Mouse (Mus musculus): ENCODE measurements at regions not wholly inside any gene's neighbourhood (a gene's known extent, or its start where the extent isn't known, plus 50 kb on each side); places are given as distances from the start of the nearest gene placed in this dataset.

- Histone ChIP-seq H3K27me3 (ENCODE audit: control insufficient read depth, insufficient read depth, low read length) (no peaks in the 10 kb centered on the region), H3K4me3 (replicated peaks; ENCODE audit: insufficient read depth, low read depth, low read length) (no peak overlapping the region), H3K27ac (ENCODE audit: insufficient read depth, low read length) (no peak overlapping the region), H3K4me1 (ENCODE audit: control insufficient read depth, insufficient read depth, low read length) (no peaks in the 10 kb centered on the region)
- WGBS: 89% methylated on average over 2 of the region's 2 CpGs
- no peak for TF ChIP-seq CTCF (IDR thresholded peaks at IDR 0.05; ENCODE audit: borderline replicate concordance, insufficient read depth, low read depth, low read length)
- TF ChIP-seq POLR2A (IDR thresholded peaks at IDR 0.05; ENCODE audit: borderline replicate concordance, insufficient read depth, low read length): no peak
- no peak for DNase-seq
Observed at GRCm38 (mm10) chr15:96189551-96189950, 97.8 kb upstream of the Arid2 start.

- WGBS: 73% methylated on average over 10 of the region's 10 CpGs
- TF ChIP-seq CTCF (IDR thresholded peaks at IDR 0.05; ENCODE audit: borderline replicate concordance, insufficient read depth, low read depth, low read length) (no peak), POLR2A (IDR thresholded peaks at IDR 0.05; ENCODE audit: borderline replicate concordance, insufficient read depth, low read length) (no peak)
- DNase-seq: no peak
- Histone ChIP-seq H3K27me3 (ENCODE audit: control insufficient read depth, insufficient read depth, low read length) (no peaks in the 10 kb centered on the region), H3K27ac (ENCODE audit: insufficient read depth, low read length) (no peak overlapping the region), H3K4me1 (ENCODE audit: control insufficient read depth, insufficient read depth, low read length) (no peaks in the 10 kb centered on the region), H3K4me3 (replicated peaks; ENCODE audit: insufficient read depth, low read depth, low read length) (no peak overlapping the region)
Observed at GRCm38 (mm10) chr15:96197413-96197812, 89.9 kb upstream of the Arid2 start.

GRCm38 (mm10) chr15:96197932-96198331, 89.4 kb upstream of the Arid2 start:
- TF ChIP-seq POLR2A (IDR thresholded peaks at IDR 0.05; ENCODE audit: borderline replicate concordance, insufficient read depth, low read length): no peak
- WGBS: 51% methylated on average over 5 of the region's 5 CpGs
- Histone ChIP-seq H3K27me3 (ENCODE audit: control insufficient read depth, insufficient read depth, low read length) (no peaks in the 10 kb centered on the region), H3K4me3 (replicated peaks; ENCODE audit: insufficient read depth, low read depth, low read length) (no peak overlapping the region), H3K4me1 (ENCODE audit: control insufficient read depth, insufficient read depth, low read length) (no peaks in the 10 kb centered on the region), H3K27ac (ENCODE audit: insufficient read depth, low read length) (no peak overlapping the region)
- no peak for DNase-seq

- WGBS: 46% methylated on average over 3 of the region's 3 CpGs
- H3K27me3 ChIP-seq (ENCODE audit: control insufficient read depth, insufficient read depth, low read length): no peaks in the 10 kb centered on the region
- H3K4me3 ChIP-seq (replicated peaks; ENCODE audit: insufficient read depth, low read depth, low read length): no peak overlapping the region
- H3K27ac ChIP-seq (ENCODE audit: insufficient read depth, low read length): no peak overlapping the region
- H3K4me1 ChIP-seq (ENCODE audit: control insufficient read depth, insufficient read depth, low read length): no peaks in the 10 kb centered on the region
- TF ChIP-seq CTCF (IDR thresholded peaks at IDR 0.05; ENCODE audit: borderline replicate concordance, insufficient read depth, low read depth, low read length) (no peak), POLR2A (IDR thresholded peaks at IDR 0.05; ENCODE audit: borderline replicate concordance, insufficient read depth, low read length) (no peak)
- DNase-seq: no peak
Observed at GRCm38 (mm10) chr15:96201273-96201672, 86.0 kb upstream of the Arid2 start.

- Histone ChIP-seq H3K4me1 (ENCODE audit: control insufficient read depth, insufficient read depth, low read length) (no peaks in the 10 kb centered on the region), H3K27ac (ENCODE audit: insufficient read depth, low read length) (no peak overlapping the region), H3K4me3 (replicated peaks; ENCODE audit: insufficient read depth, low read depth, low read length) (no peak overlapping the region), H3K27me3 (ENCODE audit: control insufficient read depth, insufficient read depth, low read length) (no peaks in the 10 kb centered on the region)
- TF ChIP-seq POLR2A (IDR thresholded peaks at IDR 0.05; ENCODE audit: borderline replicate concordance, insufficient read depth, low read length) (no peak), CTCF (IDR thresholded peaks at IDR 0.05; ENCODE audit: borderline replicate concordance, insufficient read depth, low read depth, low read length) (no peak)
- WGBS: 88% methylated on average over 10 of the region's 10 CpGs
- DNase-seq: no peak
Observed at GRCm38 (mm10) chr15:96201701-96202460, 85.4 kb upstream of the Arid2 start.

GRCm38 (mm10) chr15:96204187-96204586, 83.1 kb upstream of the Arid2 start:
- WGBS: 97% methylated on average over 5 of the region's 5 CpGs
- Histone ChIP-seq H3K4me1 (ENCODE audit: control insufficient read depth, insufficient read depth, low read length) (no peaks in the 10 kb centered on the region), H3K27ac (ENCODE audit: insufficient read depth, low read length) (no peak overlapping the region), H3K27me3 (ENCODE audit: control insufficient read depth, insufficient read depth, low read length) (no peaks in the 10 kb centered on the region), H3K4me3 (replicated peaks; ENCODE audit: insufficient read depth, low read depth, low read length) (no peak overlapping the region)
- DNase-seq: no peak
- TF ChIP-seq POLR2A (IDR thresholded peaks at IDR 0.05; ENCODE audit: borderline replicate concordance, insufficient read depth, low read length) (no peak), CTCF (IDR thresholded peaks at IDR 0.05; ENCODE audit: borderline replicate concordance, insufficient read depth, low read depth, low read length) (no peak)

- WGBS: 93% methylated on average over 5 of the region's 5 CpGs
- H3K27me3 ChIP-seq (ENCODE audit: control insufficient read depth, insufficient read depth, low read length): no peaks in the 10 kb centered on the region
- TF ChIP-seq CTCF (IDR thresholded peaks at IDR 0.05; ENCODE audit: borderline replicate concordance, insufficient read depth, low read depth, low read length) (no peak), POLR2A (IDR thresholded peaks at IDR 0.05; ENCODE audit: borderline replicate concordance, insufficient read depth, low read length) (no peak)
- H3K27ac ChIP-seq (ENCODE audit: insufficient read depth, low read length): no peak overlapping the region
- H3K4me1 ChIP-seq (ENCODE audit: control insufficient read depth, insufficient read depth, low read length): no peaks in the 10 kb centered on the region
- no peak for DNase-seq
- no peak overlapping the region for H3K4me3 ChIP-seq (replicated peaks; ENCODE audit: insufficient read depth, low read depth, low read length)
Observed at GRCm38 (mm10) chr15:96204623-96205022, 82.7 kb upstream of the Arid2 start.

GRCm38 (mm10) chr15:96210721-96211400, 76.5 kb upstream of the Arid2 start:
- DNase-seq: no peak
- no peaks in the 10 kb centered on the region for H3K4me1 ChIP-seq (ENCODE audit: control insufficient read depth, insufficient read depth, low read length)
- H3K27ac ChIP-seq (ENCODE audit: insufficient read depth, low read length): no peak overlapping the region
- no peak for TF ChIP-seq CTCF (IDR thresholded peaks at IDR 0.05; ENCODE audit: borderline replicate concordance, insufficient read depth, low read depth, low read length)
- no peak for TF ChIP-seq POLR2A (IDR thresholded peaks at IDR 0.05; ENCODE audit: borderline replicate concordance, insufficient read depth, low read length)
- WGBS: 88% methylated on average over 11 of the region's 11 CpGs
- no peaks in the 10 kb centered on the region for H3K27me3 ChIP-seq (ENCODE audit: control insufficient read depth, insufficient read depth, low read length)
- H3K4me3 ChIP-seq (replicated peaks; ENCODE audit: insufficient read depth, low read depth, low read length): no peak overlapping the region

All from cerebellum, adult 2 months (tissue).